Mouse (Mus musculus) kidney, postnatal 14 days (tissue): ENCODE data around the gene Slc4a5.
"Not testable (repeated sequence)": the region's sequence is repeated elsewhere in the genome, so short reads cannot be mapped to it uniquely, and the experiment has no call there.

Experiments used
- DNase-seq: peaks from one replicate; pipeline ENCODE4 v3.0.0; 2022; ENCODE audit warnings: mixed read lengths

Slc4a5 gene

GRCm38 (mm10) chr6:83312021-83312420 lies 92.4 kb downstream of the Slc4a5 start:
- no peak for DNase-seq

GRCm38 (mm10) chr6:83312514-83312913 lies 92.9 kb downstream of the Slc4a5 start:
- no peak for DNase-seq

- no peak for DNase-seq
Observed at GRCm38 (mm10) chr6:83315293-83315692, 95.7 kb downstream of the Slc4a5 start.

GRCm38 (mm10) chr6:83316022-83316421 lies 96.4 kb downstream of the Slc4a5 start:
- peak; percentile 13 for DNase-seq

- DNase-seq = peak; percentile 95
Observed at GRCm38 (mm10) chr6:83317108-83317741, 97.6 kb downstream of the Slc4a5 start.

- no peak for DNase-seq
Observed at GRCm38 (mm10) chr6:83321927-83322326, 102.3 kb downstream of the Slc4a5 start.

GRCm38 (mm10) chr6:83322794-83323193 lies 103.2 kb downstream of the Slc4a5 start:
- DNase-seq = no peak

- no peak for DNase-seq
Observed at GRCm38 (mm10) chr6:83323652-83324419, 104.2 kb downstream of the Slc4a5 start.

- peak; percentile 96 for DNase-seq
Observed at GRCm38 (mm10) chr6:83325525-83326393, 106.1 kb downstream of the Slc4a5 start, which contains the start of the genes Mthfd2 and Mob1a. Mthfd2 (minus strand) TSS chr6:83325908. Mob1a (plus strand) TSS chr6:83326016.

GRCm38 (mm10) chr6:83326394-83326736 lies 106.7 kb downstream of the Slc4a5 start:
- no peak for DNase-seq

- no peak for DNase-seq
Observed at GRCm38 (mm10) chr6:83326761-83327160, 107.1 kb downstream of the Slc4a5 start.

GRCm38 (mm10) chr6:83327591-83328190 lies 108.1 kb downstream of the Slc4a5 start:
- no peak for DNase-seq

- no peak for DNase-seq
Observed at GRCm38 (mm10) chr6:83341387-83341786, 121.8 kb downstream of the Slc4a5 start.

GRCm38 (mm10) chr6:83342957-83343356 lies 123.3 kb downstream of the Slc4a5 start:
- no peak for DNase-seq

- DNase-seq = not testable (repeated sequence)
Observed at GRCm38 (mm10) chr6:83345285-83345684, 125.7 kb downstream of the Slc4a5 start.

- DNase-seq = no peak
Observed at GRCm38 (mm10) chr6:83347916-83348315, 128.3 kb downstream of the Slc4a5 start.

- DNase-seq = no peak
Observed at GRCm38 (mm10) chr6:83348873-83349272, 129.2 kb downstream of the Slc4a5 start, which contains the start of gene Bola3. Bola3 (plus strand) TSS chr6:83349147.

- DNase-seq = peak; percentile 92
Observed at GRCm38 (mm10) chr6:83349274-83349958, 129.8 kb downstream of the Slc4a5 start.

GRCm38 (mm10) chr6:83350172-83350571 lies 130.5 kb downstream of the Slc4a5 start:
- DNase-seq = no peak

GRCm38 (mm10) chr6:83350851-83351405 lies 131.3 kb downstream of the Slc4a5 start:
- DNase-seq = no peak

- DNase-seq = no peak
Observed at GRCm38 (mm10) chr6:83351490-83352160, 132.0 kb downstream of the Slc4a5 start.
